Mouse (Mus musculus) ES-E14 (cell line): ENCODE results near the gene Zscan4c. TPM values are rescaled to one million over a fixed set of nuclear protein-coding genes. Genes with fewer than 3 reads are reported as not detected.
"Not testable (repeated sequence)": the region's sequence is repeated elsewhere in the genome, so short reads cannot be mapped to it uniquely, and the experiment has no call there.

Experiments used
- DNase-seq: peaks from one replicate; pipeline ENCODE4 v3.0.0-alpha.2; 2013; ENCODE audit warnings: low read depth, low spot score
- H3K27ac ChIP-seq: 2 replicates; pipeline ENCODE4 v1.5.1; 2012; ENCODE audit warnings: low read depth, mild to moderate bottlenecking, low read length, moderate library complexity, mixed read lengths; ENCODE audit not compliant: poor library complexity, insufficient read depth, severe bottlenecking
- H3K36me3 ChIP-seq: 2 replicates; pipeline ENCODE4 v1.6.1; 2012; ENCODE audit warnings: mild to moderate bottlenecking, low read length, moderate library complexity, mixed read lengths; ENCODE audit not compliant: control insufficient read depth, poor library complexity, insufficient read depth, severe bottlenecking
- H3K4me1 ChIP-seq, 2 experiments: fragments of 150-350 bp in 1 of 2; sonication (generic) in 1 of 2; 2 replicates each; pipeline ENCODE4 v1.6.1; 2012; ENCODE audit warnings: low read length in 2 of 2, mild to moderate bottlenecking in 1 of 2, mixed read lengths in 1 of 2; ENCODE audit not compliant: control insufficient read depth in 2 of 2, insufficient read depth in 2 of 2, poor library complexity in 1 of 2
- H3K4me3 ChIP-seq, 2 experiments: fragments of 150-350 bp in 1 of 2; sonication (generic) in 1 of 2; 2 replicates each; pipeline ENCODE4 v1.5.1; 2012; ENCODE audit warnings: low read length in 2 of 2, low read depth in 1 of 2, mild to moderate bottlenecking in 1 of 2, mixed read lengths in 1 of 2; ENCODE audit not compliant: insufficient read depth in 1 of 2, poor library complexity in 1 of 2, severe bottlenecking in 1 of 2
- H3K9ac ChIP-seq: 2 replicates; pipeline ENCODE4 v1.6.1; 2012; ENCODE audit warnings: low read depth, mild to moderate bottlenecking, low read length, mixed read lengths; ENCODE audit not compliant: poor library complexity, insufficient read depth, severe bottlenecking
- H3K9me3 ChIP-seq: fragments of 150-350 bp; sonication (generic); 2 replicates; pipeline ENCODE4 v1.6.1; 2012; ENCODE audit warnings: low read depth, mild to moderate bottlenecking, low read length; ENCODE audit not compliant: control insufficient read depth, insufficient read depth
- in situ Hi-C, 2 experiments: fragments of 600-800 bp; cut with MboI; formaldehyde crosslinking; loops; one replicate each; pipeline ENCODE4 v1.15.1; 2025; ENCODE audit warnings: low sequenced_read_pairs in 2 of 2, inconsistent platforms in 1 of 2; ENCODE audit not compliant: unreplicated experiment in 2 of 2
- total RNA-seq: library from RNA; depleted of rRNA; stranded (reverse); fragments of 300-350 nt; gene quantifications from 2 replicates; pipeline ENCODE4 v1.2.3, GENCODE M21; 2012; rRNA removed

Gene Zscan4c
- total RNA-seq: 69.0 and 69.4 TPM in 2 replicates

DNA sequence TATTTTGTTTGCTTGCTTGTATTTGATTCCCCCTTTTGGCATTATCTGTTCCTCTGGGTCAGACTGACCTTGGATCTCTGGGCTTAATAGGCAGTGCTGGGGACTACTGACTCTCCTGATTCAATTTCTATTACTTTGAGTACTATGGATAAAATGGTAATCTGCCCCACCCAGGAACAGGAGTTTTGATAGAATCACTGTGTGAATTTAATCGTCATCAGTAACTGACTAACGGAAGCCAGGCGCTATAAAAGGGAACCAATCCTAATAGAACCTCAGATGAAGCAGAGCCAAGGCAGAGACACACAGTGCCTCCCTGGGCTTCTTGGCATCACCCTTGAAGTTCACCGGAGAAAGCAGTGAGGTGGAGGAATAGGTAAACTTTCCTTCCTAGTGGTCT, at the start of gene Zscan4c:
Zscan4c (plus strand) TSS at position 301 of the 400 bp plus-strand sequence.
- H3K9ac ChIP-seq, DNase-seq, H3K36me3 ChIP-seq, in situ Hi-C loops, H3K27ac ChIP-seq, H3K4me1 ChIP-seq, H3K4me3 ChIP-seq, H3K9me3 ChIP-seq: not testable (repeated sequence)

Other genes with a start within 250 kb of the Zscan4c start
- gene Zscan4b, start 100.7 kb upstream of the Zscan4c start, total RNA-seq: 8.9 and 11.0 TPM in 2 replicates
- 11.9 and 12.2 TPM in 2 replicates for gene Zscan4-ps1, start 63.9 kb downstream of the Zscan4c start, total RNA-seq
- 41.1 and 42.3 TPM in 2 replicates for gene Zscan4d, start 160.4 kb downstream of the Zscan4c start, total RNA-seq